Mouse (Mus musculus) macrophage (primary cell): Measurements from ENCODE around the gene C130026I21Rik. TPM values are rescaled to one million over a fixed set of nuclear protein-coding genes. Genes with fewer than 3 reads are reported as not detected.
"Not testable (repeated sequence)": the region's sequence is repeated elsewhere in the genome, so short reads cannot be mapped to it uniquely, and the experiment has no call there.

Experiments used
- H3K27ac ChIP-seq: fragments of 350-480 bp; formaldehyde crosslinking; 2 replicates; pipeline ENCODE4 v1.9.0; 2021
- H3K36me3 ChIP-seq: fragments of 350-480 bp; formaldehyde crosslinking; 2 replicates; pipeline ENCODE4 v1.9.0; 2021; ENCODE audit errors: inconsistent target
- H3K4me3 ChIP-seq: fragments of 350-480 bp; formaldehyde crosslinking; 2 replicates; pipeline ENCODE4 v1.9.0; 2021; ENCODE audit errors: inconsistent target
- H3K79me2 ChIP-seq: fragments of 350-480 bp; formaldehyde crosslinking; 2 replicates; pipeline ENCODE4 v1.9.0; 2021; ENCODE audit errors: inconsistent target
- WGBS: methylation state at CpG from one replicate; pipeline ENCODE4 v1.1.7; 2026; ENCODE audit warnings: inconsistent platforms; ENCODE audit not compliant: missing documents; 5-methylcytosine and 5-hydroxymethylcytosine counted together
- polyA plus RNA-seq: library from polyadenylated mRNA; stranded (reverse); fragments of 250-400 nt; gene quantifications from 3 replicates; pipeline ENCODE4 v1.2.4, GENCODE M21; 2018; ENCODE audit warnings: inconsistent platforms

C130026I21Rik gene
- polyA plus RNA-seq, 1 experiment from 2014 or later = 60.6 TPM

GRCm38 (mm10) chr1:85011933-85012332, 258.4 kb downstream of the C130026I21Rik start:
- 94% methylated on average over 4 of the region's 13 CpGs for WGBS
- H3K36me3 ChIP-seq, H3K79me2 ChIP-seq, H3K4me3 ChIP-seq, H3K27ac ChIP-seq: not testable (repeated sequence)

DNA sequence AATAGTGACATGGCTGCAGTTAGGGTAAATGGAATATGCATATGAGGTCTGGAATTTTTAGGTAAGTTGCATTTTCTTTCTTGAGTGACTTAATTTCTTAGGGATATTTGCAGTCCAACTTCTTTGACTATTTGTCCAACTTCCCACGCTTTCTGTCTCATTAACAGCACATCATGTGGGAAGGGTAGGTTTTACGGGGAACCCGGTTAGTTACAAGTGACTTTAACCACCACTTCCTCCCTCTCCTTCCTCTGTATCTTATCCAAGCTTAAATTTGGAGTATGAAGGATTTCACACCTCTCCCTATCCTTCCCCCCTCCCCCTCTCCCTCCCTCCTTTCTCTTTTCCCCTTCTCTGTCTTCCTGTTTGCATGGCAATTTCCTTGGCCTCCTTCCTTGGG, 259.4 kb downstream of the C130026I21Rik start:
- not testable (repeated sequence) for H3K36me3 ChIP-seq, H3K4me3 ChIP-seq, H3K27ac ChIP-seq, H3K79me2 ChIP-seq
- WGBS = no CpG with 5 or more reads among the region's 3 CpGs

- H3K4me3 ChIP-seq, H3K27ac ChIP-seq, H3K79me2 ChIP-seq, H3K36me3 ChIP-seq: not testable (repeated sequence)
- WGBS = 83% methylated on average over 1 of the region's 1 CpGs
Measured at GRCm38 (mm10) chr1:85007737-85008136, 262.6 kb downstream of the C130026I21Rik start.

GRCm38 (mm10) chr1:84999241-84999640, 271.1 kb downstream of the C130026I21Rik start:
- H3K27ac ChIP-seq, H3K79me2 ChIP-seq, H3K4me3 ChIP-seq, H3K36me3 ChIP-seq: not testable (repeated sequence)
- WGBS = 88% methylated on average over 1 of the region's 12 CpGs

- H3K79me2 ChIP-seq, H3K4me3 ChIP-seq, H3K27ac ChIP-seq, H3K36me3 ChIP-seq: not testable (repeated sequence)
- WGBS = 86% methylated on average over 4 of the region's 9 CpGs
Measured at GRCm38 (mm10) chr1:84996305-84996704, 274.1 kb downstream of the C130026I21Rik start.

DNA sequence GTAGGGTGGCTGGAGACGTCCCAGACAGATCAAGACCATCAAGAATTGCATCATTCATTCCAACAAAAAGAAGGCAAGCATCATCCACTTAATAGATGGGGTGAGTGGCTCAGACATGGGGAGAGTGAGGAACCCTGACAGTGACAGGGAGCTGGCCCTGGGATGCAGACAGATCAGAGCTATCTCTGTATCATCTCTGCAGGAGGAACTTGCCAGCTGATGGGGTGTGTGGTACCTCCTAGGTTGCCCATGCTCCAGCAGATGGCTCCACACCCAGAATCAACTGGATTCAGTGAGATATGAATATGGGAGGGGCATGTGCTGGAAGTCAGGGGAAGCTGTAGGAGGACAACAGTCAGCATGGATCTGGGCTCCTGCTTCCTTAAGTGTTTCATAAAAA, 275.9 kb downstream of the C130026I21Rik start:
- WGBS = no CpG with 5 or more reads among the region's 1 CpGs
- not testable (repeated sequence) for H3K4me3 ChIP-seq, H3K79me2 ChIP-seq, H3K27ac ChIP-seq, H3K36me3 ChIP-seq

GRCm38 (mm10) chr1:84993688-84994319, 276.6 kb downstream of the C130026I21Rik start:
- not testable (repeated sequence) for H3K4me3 ChIP-seq, H3K27ac ChIP-seq, H3K36me3 ChIP-seq, H3K79me2 ChIP-seq
- WGBS = no CpG with 5 or more reads among the region's 5 CpGs

- WGBS = no CpG with 5 or more reads among the region's 2 CpGs
- not testable (repeated sequence) for H3K36me3 ChIP-seq, H3K79me2 ChIP-seq, H3K4me3 ChIP-seq, H3K27ac ChIP-seq
Measured at GRCm38 (mm10) chr1:84993235-84993634, 277.1 kb downstream of the C130026I21Rik start.

DNA sequence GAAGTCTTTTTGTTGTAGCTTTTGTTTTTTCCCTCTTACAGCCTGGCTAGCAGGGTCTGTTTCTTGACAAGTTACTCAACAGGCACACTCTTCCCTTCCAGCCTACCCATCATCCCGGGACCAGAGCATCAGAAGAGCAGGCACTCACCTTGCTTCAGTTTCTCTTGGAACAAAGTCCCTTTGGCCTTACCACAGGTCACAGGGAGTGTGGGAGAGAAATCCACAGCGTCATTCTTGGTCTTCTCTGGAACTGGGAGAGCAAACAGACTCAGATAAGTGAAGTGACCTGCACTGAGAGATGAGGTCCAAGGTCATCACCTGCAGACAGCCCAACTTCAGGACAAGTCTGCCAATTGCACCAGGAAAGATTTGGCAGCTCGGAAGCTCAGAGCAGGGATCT, 277.5 kb downstream of the C130026I21Rik start:
- not testable (repeated sequence) for H3K36me3 ChIP-seq, H3K4me3 ChIP-seq, H3K79me2 ChIP-seq, H3K27ac ChIP-seq
- WGBS = no CpG with 5 or more reads among the region's 3 CpGs

- H3K79me2 ChIP-seq, H3K36me3 ChIP-seq, H3K27ac ChIP-seq, H3K4me3 ChIP-seq: not testable (repeated sequence)
- WGBS = no CpG with 5 or more reads among the region's 8 CpGs
Measured at GRCm38 (mm10) chr1:84989044-84989443, 281.3 kb downstream of the C130026I21Rik start.

GRCm38 (mm10) chr1:84987729-84988128, 282.6 kb downstream of the C130026I21Rik start:
- H3K27ac ChIP-seq, H3K36me3 ChIP-seq, H3K79me2 ChIP-seq, H3K4me3 ChIP-seq: not testable (repeated sequence)
- 78% methylated on average over 5 of the region's 8 CpGs for WGBS

- H3K79me2 ChIP-seq, H3K4me3 ChIP-seq, H3K36me3 ChIP-seq, H3K27ac ChIP-seq: not testable (repeated sequence)
- 24% methylated on average over 4 of the region's 12 CpGs for WGBS
Measured at GRCm38 (mm10) chr1:84961779-84962178, 308.6 kb downstream of the C130026I21Rik start.

DNA sequence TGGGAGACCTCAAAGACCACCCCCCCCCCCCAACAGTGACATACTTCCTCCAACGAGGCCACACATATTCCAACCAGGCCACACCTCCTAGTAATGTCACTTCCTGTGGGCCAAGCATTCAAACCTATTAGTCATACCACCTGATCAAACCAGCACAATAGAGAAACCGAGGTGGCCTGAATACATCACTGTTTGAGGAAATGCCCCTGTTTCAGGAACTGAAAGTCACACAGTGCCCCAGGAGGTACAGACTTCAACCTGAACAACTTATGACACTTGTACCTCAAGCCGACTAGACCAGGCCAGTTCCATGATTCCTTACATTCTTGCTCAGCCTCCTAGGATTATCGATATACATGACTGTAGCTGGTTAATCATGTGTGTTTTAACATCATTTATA, 312.7 kb downstream of the C130026I21Rik start:
- not testable (repeated sequence) for H3K27ac ChIP-seq, H3K36me3 ChIP-seq, H3K4me3 ChIP-seq, H3K79me2 ChIP-seq
- WGBS = 93% methylated on average over 2 of the region's 4 CpGs

DNA sequence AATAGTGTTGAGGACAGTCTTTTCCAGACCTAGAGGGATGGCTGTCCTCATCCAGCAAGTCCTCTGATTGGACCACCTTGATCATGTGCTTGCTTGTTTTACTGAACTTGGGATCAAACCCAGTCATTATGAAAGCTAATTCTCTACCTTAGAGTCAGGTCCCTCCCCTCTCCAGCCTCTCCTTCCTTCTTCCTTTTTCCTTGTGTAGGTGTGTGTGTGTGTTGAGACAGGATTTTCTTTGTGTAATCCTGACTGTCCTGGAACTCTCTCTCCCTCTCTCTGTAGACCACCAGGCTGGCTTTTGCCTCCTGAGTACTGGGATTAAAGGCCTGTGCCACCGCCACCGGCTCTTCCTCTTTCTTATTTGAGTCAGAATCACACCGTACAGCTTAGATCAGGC, 313.6 kb downstream of the C130026I21Rik start:
- not testable (repeated sequence) for H3K4me3 ChIP-seq, H3K27ac ChIP-seq, H3K79me2 ChIP-seq, H3K36me3 ChIP-seq
- 100% methylated on average over 1 of the region's 3 CpGs for WGBS

DNA sequence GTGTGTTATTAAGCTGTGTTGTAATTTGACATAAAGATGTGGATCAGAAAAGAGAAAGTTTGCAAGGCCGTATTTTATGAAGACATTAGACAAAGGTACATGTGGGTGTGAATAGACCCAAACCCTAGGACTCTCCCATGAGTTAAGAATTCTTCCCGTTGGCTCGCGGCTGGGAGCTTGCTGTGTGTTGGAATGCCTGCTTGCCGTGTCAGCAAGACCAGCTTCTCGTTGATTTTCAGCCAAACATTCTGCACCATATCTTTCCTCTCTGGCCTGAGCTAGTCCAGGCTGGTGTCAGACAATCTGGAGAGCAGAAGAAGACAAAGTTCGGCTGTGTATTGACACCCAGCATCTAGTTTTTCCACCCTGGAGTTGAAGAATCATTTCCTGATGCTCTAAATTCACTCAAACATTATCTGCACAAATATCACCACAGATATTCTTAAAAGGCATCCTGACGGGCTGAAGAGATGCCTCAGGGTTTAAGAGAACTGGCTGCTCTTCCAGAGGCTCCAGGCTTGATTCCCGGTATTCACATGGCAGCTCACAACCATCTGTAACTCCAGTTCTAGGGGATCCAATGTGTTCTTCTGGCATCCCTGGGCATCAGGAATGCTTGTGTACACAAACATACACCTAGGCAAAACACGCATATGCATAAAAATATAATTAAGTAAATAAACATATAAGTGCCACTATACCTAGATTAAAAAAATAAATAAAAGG, 317.7 kb downstream of the C130026I21Rik start:
- H3K27ac ChIP-seq = no peak overlapping the region
- H3K36me3 ChIP-seq = no peaks in the 10 kb centered on the region
- WGBS = 92% methylated on average over 10 of the region's 10 CpGs
- H3K79me2 ChIP-seq = no peaks in the 10 kb centered on the region
- H3K4me3 ChIP-seq = no peak overlapping the region

DNA sequence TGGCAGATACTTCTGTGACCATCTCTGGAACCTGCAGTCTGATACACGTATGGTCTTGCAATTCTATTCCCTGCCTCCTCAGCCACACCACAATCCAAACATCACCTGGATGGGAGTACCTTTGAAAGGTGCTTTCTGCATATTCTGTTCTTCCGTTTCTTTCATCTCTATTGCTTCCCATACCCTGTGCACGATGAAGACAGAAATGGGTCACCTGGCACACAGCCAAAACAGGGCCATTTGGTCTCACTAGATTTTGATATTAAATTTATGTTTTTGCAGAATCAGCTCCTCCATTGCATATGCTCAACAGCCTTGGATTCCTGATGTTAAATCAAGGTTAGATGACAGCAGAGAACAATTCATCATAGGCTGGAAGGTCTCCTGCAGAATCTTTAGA, 318.8 kb downstream of the C130026I21Rik start:
- no peaks in the 10 kb centered on the region for H3K36me3 ChIP-seq
- H3K27ac ChIP-seq = no peak overlapping the region
- no peaks in the 10 kb centered on the region for H3K79me2 ChIP-seq
- WGBS = 95% methylated on average over 3 of the region's 3 CpGs
- H3K4me3 ChIP-seq = no peak overlapping the region
